Mouse (Mus musculus) brown adipose tissue, adult 24 weeks (tissue): ENCODE data around the gene Smtnl1. TPM values are rescaled to one million over a fixed set of nuclear protein-coding genes. Genes with fewer than 3 reads are reported as not detected.
A peak's percentile ranks its signal among the peaks of the same experiment; 100 is the strongest.

Source experiments
- H3K27ac ChIP-seq: fragments of 200-500 bp; replicated peaks from 2 replicates; pipeline ENCODE4 v1.5.1; 2012; ENCODE audit warnings: low read depth, mild to moderate bottlenecking, low read length
- H3K4me1 ChIP-seq: fragments of 200-500 bp; 2 replicates; pipeline ENCODE4 v1.6.1; 2012; ENCODE audit warnings: low read length, mixed read lengths; ENCODE audit not compliant: control insufficient read depth, insufficient read depth, insufficient read length
- H3K4me3 ChIP-seq: fragments of 200-500 bp; 2 replicates; pipeline ENCODE4 v1.5.1; 2012; ENCODE audit warnings: low read depth, mild to moderate bottlenecking, low read length, moderate library complexity; ENCODE audit not compliant: insufficient read depth
- polyA plus RNA-seq: library from polyadenylated mRNA; stranded (reverse); fragments of >200 nt; gene quantifications from 2 replicates; pipeline ENCODE4 v1.2.4, GENCODE M21; 2012; ENCODE audit not compliant: missing spikeins, insufficient read depth, insufficient read length

Smtnl1 gene
- polyA plus RNA-seq, 1 experiment = 2.7 TPM

- Histone ChIP-seq H3K4me1 (no peaks in the 10 kb centered on the region; the same call in 1 of the 2 replicates), H3K4me3 (no peak overlapping the region), H3K27ac (no peak overlapping the region; the same call in 1 of the 2 replicates)
Measured at GRCm38 (mm10) chr2:84792516-84792915, 29.9 kb downstream of the Smtnl1 start.

DNA sequence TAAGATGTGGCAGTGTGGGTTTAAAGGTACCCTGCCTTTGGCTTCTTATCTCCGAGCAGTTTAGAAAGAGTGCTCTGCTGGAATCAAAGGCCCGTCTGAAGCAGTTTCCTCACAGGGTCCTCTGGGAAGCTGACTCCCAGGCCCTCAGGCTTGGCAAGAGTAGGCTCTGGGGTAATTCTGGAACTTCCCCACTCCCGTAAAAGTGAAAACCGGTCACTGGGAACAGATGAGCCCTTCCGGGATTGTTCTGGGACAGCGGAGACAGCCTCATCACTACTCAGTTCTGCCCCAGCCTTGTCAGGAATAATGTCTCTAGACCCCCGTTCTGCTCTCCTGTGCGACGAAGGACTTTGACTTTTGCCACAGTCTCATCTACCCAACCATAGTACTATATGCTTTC, 32.0 kb downstream of the Smtnl1 start:
- Histone ChIP-seq H3K27ac (peak overlapping the region; percentile 76), H3K4me1 (no peaks in the 10 kb centered on the region; the same call in 1 of the 2 replicates), H3K4me3 (no peak overlapping the region)

DNA sequence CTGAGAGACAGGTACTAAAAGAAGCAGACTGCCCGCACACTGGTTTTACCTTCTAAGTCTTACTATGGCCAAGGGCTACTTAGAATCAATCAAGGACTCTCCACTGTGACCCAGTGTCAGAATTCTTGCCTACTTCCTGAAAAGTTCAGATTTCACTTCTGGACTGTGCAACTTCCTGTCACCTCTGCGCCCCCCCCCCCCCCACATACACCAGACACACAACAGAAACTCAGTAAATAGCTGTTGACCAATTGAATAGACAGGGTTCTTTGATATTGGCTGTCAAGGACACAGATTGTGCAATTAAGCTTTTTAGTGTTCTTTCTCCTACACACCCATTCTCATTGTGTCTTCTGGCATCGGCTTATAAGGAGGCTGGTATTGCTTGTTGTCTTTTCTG, 34.1 kb downstream of the Smtnl1 start:
- H3K27ac ChIP-seq = no peak overlapping the region
- no peaks in the 10 kb centered on the region; the same call in 1 of the 2 replicates for H3K4me1 ChIP-seq
- no peak overlapping the region for H3K4me3 ChIP-seq

DNA sequence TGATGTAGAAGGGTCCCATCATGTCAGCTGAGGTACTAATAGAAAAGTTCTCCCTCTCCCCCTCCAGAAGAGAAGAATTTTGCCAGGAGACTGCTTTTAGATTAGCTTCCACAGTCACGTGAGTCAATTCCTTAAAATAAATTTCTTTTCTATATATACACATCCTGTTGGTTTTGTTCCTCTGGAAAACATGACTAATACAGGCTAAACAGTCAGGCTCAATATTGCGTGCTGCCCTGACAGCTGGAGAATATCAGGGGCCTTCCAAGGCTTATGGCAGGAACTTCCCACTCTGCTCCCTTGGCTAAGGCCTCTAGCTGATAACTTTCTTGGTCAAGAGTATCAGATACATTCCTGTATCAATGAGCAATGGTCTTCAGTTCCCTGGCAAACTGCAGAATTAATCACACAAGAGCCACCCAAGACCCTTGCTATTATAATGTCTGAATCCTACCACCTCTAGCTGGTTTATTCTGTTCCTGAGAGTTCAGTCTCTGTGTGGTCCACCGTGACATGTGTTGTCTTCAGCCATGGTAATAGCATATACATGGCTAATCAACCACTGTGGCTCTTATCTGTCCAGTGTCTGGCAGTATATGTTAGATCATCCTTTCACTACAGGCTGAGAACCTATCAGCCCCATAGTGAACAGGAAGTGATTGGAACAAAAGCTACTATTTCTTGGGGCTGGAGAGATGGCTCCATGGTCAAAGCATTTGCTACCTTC, 38.4 kb downstream of the Smtnl1 start:
- Histone ChIP-seq H3K4me3 (no peak overlapping the region), H3K27ac (no peak overlapping the region), H3K4me1 (no peaks in the 10 kb centered on the region)

DNA sequence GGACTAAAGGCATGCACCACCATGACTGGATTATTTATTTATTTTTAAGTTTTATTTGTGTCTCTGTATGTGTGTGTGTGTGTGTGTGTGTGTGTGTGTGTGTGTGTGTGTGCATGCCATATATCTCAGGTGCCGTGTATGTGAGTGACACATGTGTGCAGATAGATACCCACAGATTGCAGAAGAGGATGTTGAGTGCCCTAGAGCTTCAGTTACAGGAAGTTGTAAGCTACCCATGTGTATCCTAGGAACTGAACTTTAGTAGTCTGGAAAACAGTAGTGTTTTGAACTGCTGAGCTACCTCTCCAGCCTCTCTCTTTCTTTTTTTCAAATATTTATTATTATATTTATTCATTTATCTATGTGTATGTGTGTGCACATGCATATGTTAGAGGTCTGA, 39.1 kb downstream of the Smtnl1 start:
- Histone ChIP-seq H3K4me3 (no peak overlapping the region), H3K4me1 (no peaks in the 10 kb centered on the region), H3K27ac (no peak overlapping the region)

GRCm38 (mm10) chr2:84779210-84779609, 43.2 kb downstream of the Smtnl1 start:
- no peak overlapping the region for H3K27ac ChIP-seq
- H3K4me3 ChIP-seq = no peak overlapping the region
- no peaks in the 10 kb centered on the region for H3K4me1 ChIP-seq

DNA sequence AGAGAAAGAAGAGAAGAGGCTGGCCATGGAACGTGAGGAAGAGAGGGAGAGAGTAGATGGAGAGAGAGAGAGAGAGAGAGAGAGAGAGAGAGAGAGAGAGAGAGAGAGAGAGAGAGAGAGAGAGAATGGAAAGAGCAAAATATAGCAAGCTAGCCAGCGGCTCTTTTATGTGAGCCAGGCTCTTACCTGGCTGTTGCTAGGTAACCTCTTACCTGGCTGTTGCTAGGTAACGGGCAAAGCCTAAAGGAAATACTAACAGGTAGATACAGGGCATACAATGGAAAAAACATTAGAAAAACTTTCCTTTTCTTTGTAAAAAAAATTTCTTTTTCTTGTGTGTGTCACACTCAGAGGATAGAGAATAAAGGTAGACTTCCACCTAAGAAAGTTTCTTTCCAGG, 44.7 kb downstream of the Smtnl1 start:
- no peak overlapping the region for H3K27ac ChIP-seq
- H3K4me1 ChIP-seq = no peaks in the 10 kb centered on the region
- no peak overlapping the region for H3K4me3 ChIP-seq

DNA sequence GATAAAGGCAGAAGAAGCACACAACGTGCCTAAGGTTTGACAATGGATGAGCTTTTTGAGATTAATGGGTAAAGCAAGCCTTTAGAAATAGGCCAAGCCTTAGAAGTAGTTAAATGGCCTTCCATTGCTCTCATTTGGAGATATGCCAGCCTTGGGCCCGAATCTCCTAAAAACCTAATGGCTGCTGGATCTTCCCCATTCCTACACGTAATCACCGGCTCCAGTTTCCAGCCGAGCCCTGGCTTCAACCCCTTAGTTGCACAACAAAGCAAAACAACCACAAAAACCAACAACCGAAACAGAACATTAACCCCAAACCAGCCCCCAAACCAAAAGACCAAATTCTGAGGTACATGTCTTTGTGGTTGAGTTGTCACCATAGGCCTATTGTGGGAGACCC, 46.8 kb downstream of the Smtnl1 start:
- Histone ChIP-seq H3K4me1 (no peaks in the 10 kb centered on the region), H3K4me3 (no peak overlapping the region), H3K27ac (0 out of 2 replicates have a peak overlapping the region, but pooled peaks have one; percentile 4)

GRCm38 (mm10) chr2:84775241-84775640, 47.2 kb downstream of the Smtnl1 start, which contains the start of gene Serping1:
TSS of gene Serping1 (minus strand) at chr2:84775444.
- Histone ChIP-seq H3K4me1 (no peaks in the 10 kb centered on the region), H3K4me3 (peak within 1 kb of the TSS; percentile 44), H3K27ac (0 out of 2 replicates have a peak within 1 kb of the TSS, but pooled peaks have one; percentile 27)

- H3K27ac ChIP-seq = no peak overlapping the region
- H3K4me3 ChIP-seq = peak overlapping the region; percentile 44
- no peaks in the 10 kb centered on the region for H3K4me1 ChIP-seq
Measured at GRCm38 (mm10) chr2:84774751-84775150, 47.7 kb downstream of the Smtnl1 start.

DNA sequence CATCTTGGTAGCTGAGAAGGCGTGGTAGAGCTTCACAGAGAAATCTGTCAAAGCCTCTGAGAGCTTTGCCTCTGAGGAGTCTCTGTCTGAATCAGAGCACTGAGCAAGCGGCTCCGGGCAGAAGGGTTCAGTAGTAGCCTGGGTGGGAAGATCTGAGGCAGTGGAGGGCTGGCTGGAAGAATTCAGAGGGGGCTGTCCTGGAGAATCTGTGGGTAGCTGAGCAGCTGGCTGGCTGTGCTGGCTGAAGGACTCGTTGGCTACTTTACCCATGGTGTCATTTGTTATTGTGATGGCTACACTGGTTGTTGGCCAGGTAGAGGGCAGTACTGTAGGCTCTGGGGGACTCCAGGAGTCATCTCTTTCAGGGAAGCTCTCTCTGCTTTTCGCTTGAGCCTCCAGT, 49.3 kb downstream of the Smtnl1 start:
- Histone ChIP-seq H3K27ac (no peak overlapping the region), H3K4me3 (peak overlapping the region; percentile 13), H3K4me1 (no peaks in the 10 kb centered on the region)

GRCm38 (mm10) chr2:84772454-84772853, 50.0 kb downstream of the Smtnl1 start:
- Histone ChIP-seq H3K27ac (no peak overlapping the region), H3K4me3 (no peak overlapping the region), H3K4me1 (no peaks in the 10 kb centered on the region)

DNA sequence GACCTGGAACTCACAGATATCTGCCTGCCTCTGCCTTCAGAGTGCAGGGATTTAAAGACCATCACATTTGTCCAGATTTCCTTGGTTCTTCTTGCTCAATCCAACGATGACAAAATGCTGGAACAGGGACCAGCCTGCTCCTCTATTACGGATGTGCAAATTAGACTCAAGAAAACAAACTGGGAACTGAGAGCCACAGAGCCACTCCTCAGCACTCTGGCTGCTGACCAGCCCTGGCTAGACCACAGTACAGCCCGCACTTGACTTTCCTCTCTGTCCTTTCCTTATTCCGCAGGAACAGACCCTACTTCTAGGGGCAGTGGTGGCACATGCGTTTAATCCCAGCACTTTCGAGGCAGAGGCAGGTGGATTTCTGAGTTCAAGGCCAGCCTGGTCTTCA, 52.0 kb downstream of the Smtnl1 start:
- Histone ChIP-seq H3K27ac (no peak overlapping the region), H3K4me3 (no peak overlapping the region), H3K4me1 (no peaks in the 10 kb centered on the region)

DNA sequence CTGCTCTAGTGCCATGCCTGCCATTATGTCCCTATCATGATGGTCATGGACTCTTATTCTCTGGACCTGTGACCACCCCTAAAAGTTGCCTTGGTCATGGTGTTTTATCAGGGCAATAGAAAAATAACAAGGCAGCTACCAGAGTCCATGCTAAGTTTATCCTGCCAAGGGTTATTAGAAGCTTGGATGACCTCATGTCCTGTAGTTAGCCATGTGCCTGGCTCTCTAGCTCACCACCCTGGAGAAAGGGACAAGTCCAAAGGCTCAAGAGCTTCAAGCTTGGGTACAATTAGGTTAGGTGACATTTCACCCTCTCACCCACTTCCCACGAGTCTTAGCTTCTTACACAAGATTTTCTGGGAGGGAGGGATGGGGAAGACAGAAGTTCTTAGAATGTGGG, 59.6 kb downstream of the Smtnl1 start:
- H3K27ac ChIP-seq = no peak overlapping the region

DNA sequence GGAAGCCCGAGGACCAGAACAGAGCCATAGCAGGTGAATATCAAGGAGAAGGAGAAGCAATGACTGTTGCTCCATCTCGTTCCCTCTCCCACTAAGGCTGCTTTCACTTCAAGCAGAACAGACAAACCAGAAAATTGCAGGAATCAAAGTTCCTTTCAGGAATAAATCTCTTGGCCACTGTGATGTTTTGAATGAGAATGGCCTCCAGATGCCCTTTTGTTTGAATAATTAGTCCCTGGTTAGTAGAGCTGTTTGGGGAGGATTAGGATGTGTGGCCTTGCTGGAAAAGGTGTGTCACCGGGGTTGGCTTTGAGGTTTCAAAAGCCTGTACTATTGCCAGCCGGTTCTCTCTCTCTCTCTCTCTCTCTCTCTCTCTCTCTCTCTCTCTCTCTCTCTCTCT, 60.2 kb downstream of the Smtnl1 start:
- H3K4me1 ChIP-seq = no peaks in the 10 kb centered on the region
- peak overlapping the region; percentile 24 for H3K27ac ChIP-seq
- H3K4me3 ChIP-seq = no peak overlapping the region

More for the DNA sequence above, 59.6 kb downstream of the Smtnl1 start:
- Histone ChIP-seq H3K4me1 (no peaks in the 10 kb centered on the region), H3K4me3 (no peak overlapping the region)

GRCm38 (mm10) chr2:84761840-84762239, 60.6 kb downstream of the Smtnl1 start:
- Histone ChIP-seq H3K4me1 (no peaks in the 10 kb centered on the region), H3K4me3 (no peak overlapping the region), H3K27ac (peak overlapping the region; percentile 24)
